Mouse (Mus musculus): ENCODE data around the gene Gm11541.

- TF ChIP-seq GATA1 (IDR thresholded peaks at IDR 0.05; ENCODE audit: borderline replicate concordance, low read length) (no peak), FLI1 (IDR thresholded peaks at IDR 0.05; ENCODE audit: low read length) (no peak)
Observed at GRCm38 (mm10) chr11:94681640-94682039, 22.7 kb downstream of the Gm11541 start.
